Mouse (Mus musculus) heart, embryonic 16.5 days (tissue): ENCODE data around the gene Col3a1. TPM values are rescaled to one million over a fixed set of nuclear protein-coding genes. Genes with fewer than 3 reads are reported as not detected.

Source experiments
- ATAC-seq: fragments of 200-750 bp; cut with Nextera tagmentation; replicated peaks from 2 replicates; pipeline ENCODE4 v1.8.0; 2017; ENCODE audit warnings: moderate number of reproducible peaks; ENCODE audit not compliant: insufficient read depth, low FRiP score; ENCODE audit errors: extremely low read depth
- H3K27ac ChIP-seq: fragments of 300-500 bp; sonication (generic); 2 replicates; pipeline ENCODE4 v1.5.1; 2014; ENCODE audit warnings: mild to moderate bottlenecking, low read length, control low read depth, moderate library complexity
- H3K27me3 ChIP-seq: fragments of 300-500 bp; sonication (generic); 2 replicates; pipeline ENCODE4 v1.6.1; 2014; ENCODE audit warnings: low read length, mixed read lengths; ENCODE audit not compliant: control insufficient read depth, insufficient read depth
- H3K36me3 ChIP-seq: fragments of 300-500 bp; sonication (generic); 2 replicates; pipeline ENCODE4 v1.6.1; 2014; ENCODE audit not compliant: control insufficient read depth, insufficient read depth
- H3K4me1 ChIP-seq: fragments of 300-500 bp; sonication (generic); 2 replicates; pipeline ENCODE4 v1.6.1; 2014; ENCODE audit warnings: low read length, mixed read lengths; ENCODE audit not compliant: control insufficient read depth, insufficient read depth
- H3K4me2 ChIP-seq: fragments of 300-500 bp; sonication (generic); 2 replicates; pipeline ENCODE4 v1.6.1; 2014; ENCODE audit warnings: low read depth, mild to moderate bottlenecking, control low read depth, low read length
- H3K4me3 ChIP-seq: fragments of 300-500 bp; sonication (generic); 2 replicates; pipeline ENCODE4 v1.5.1; 2014; ENCODE audit warnings: mild to moderate bottlenecking, control low read depth, low read length
- H3K9ac ChIP-seq: fragments of 300-500 bp; sonication (generic); 2 replicates; pipeline ENCODE4 v1.6.1; 2014; ENCODE audit warnings: low read length, control low read depth
- H3K9me3 ChIP-seq: fragments of 300-500 bp; sonication (generic); replicated peaks from 2 replicates; pipeline ENCODE4 v1.6.1; 2016; ENCODE audit warnings: low read length; ENCODE audit not compliant: control insufficient read depth
- WGBS: fragments of 180-500 bp; shearing (Covaris S2); extraction: QIAGEN DNeasy Blood & Tissue Kit; methylation state at CpG from one replicate; pipeline ENCODE4 v1.1.7; 2014; 5-methylcytosine and 5-hydroxymethylcytosine counted together
- microRNA-seq: library from miRNA; unstranded; fragments of <30 nt; microRNA quantifications from one replicate; pipeline ENCODE4, GENCODE M21; 2017
- polyA plus RNA-seq: library from polyadenylated mRNA; unstranded; fragments of >200 nt; fragmentation: Nextera tagmentation; extraction: Ambion mirVana; gene quantifications from 2 replicates; pipeline ENCODE4 v1.2.1, GENCODE M21; 2015

The Col3a1 gene
- polyA plus RNA-seq, 1 experiment from 2014 or later = 920 TPM

- Histone ChIP-seq H3K27me3 (no peaks in the 10 kb centered on the region), H3K9ac (no peak overlapping the region), H3K36me3 (no peaks in the 10 kb centered on the region), H3K4me3 (no peak overlapping the region), H3K4me1 (no peaks in the 10 kb centered on the region), H3K9me3 (no peaks in the 10 kb centered on the region), H3K27ac (no peak overlapping the region), H3K4me2 (no peak overlapping the region)
- 88% methylated on average over 2 of the region's 2 CpGs for WGBS
- no peak for ATAC-seq
These were observed 48.3 kb downstream of the Col3a1 start for GRCm38 (mm10) chr1:45359673-45360072.

GRCm38 (mm10) chr1:45363274-45363673 lies 51.9 kb downstream of the Col3a1 start:
- ATAC-seq = no peak
- WGBS = 93% methylated on average over 2 of the region's 2 CpGs
- no peaks in the 10 kb centered on the region for H3K4me1 ChIP-seq

GRCm38 (mm10) chr1:45365427-45365826 lies 54.1 kb downstream of the Col3a1 start:
- Histone ChIP-seq H3K9me3 (no peaks in the 10 kb centered on the region), H3K36me3 (peaks cover 7% of the 10 kb centered on the region; the same call in 1 of the 2 replicates), H3K9ac (no peak overlapping the region), H3K4me3 (no peak overlapping the region), H3K27me3 (no peaks in the 10 kb centered on the region), H3K4me1 (no peaks in the 10 kb centered on the region), H3K27ac (no peak overlapping the region), H3K4me2 (no peak overlapping the region)
- no peak for ATAC-seq
- 59% methylated on average over 1 of the region's 1 CpGs for WGBS

More at GRCm38 (mm10) chr1:45363274-45363673, 51.9 kb downstream of the Col3a1 start:
- H3K36me3 ChIP-seq = peaks cover 7% of the 10 kb centered on the region; the same call in 1 of the 2 replicates
- no peak overlapping the region for H3K27ac ChIP-seq
- no peaks in the 10 kb centered on the region for H3K27me3 ChIP-seq
- no peak overlapping the region for H3K4me3 ChIP-seq
- H3K4me2 ChIP-seq = no peak overlapping the region
- H3K9ac ChIP-seq = no peak overlapping the region
- no peaks in the 10 kb centered on the region for H3K9me3 ChIP-seq

GRCm38 (mm10) chr1:45379992-45380690 lies 68.8 kb downstream of the Col3a1 start:
- no peak overlapping the region for H3K4me3 ChIP-seq
- H3K9ac ChIP-seq = no peak overlapping the region
- no peaks in the 10 kb centered on the region for H3K9me3 ChIP-seq
- no peak; the same call in 1 of the 2 replicates for ATAC-seq
- H3K36me3 ChIP-seq = 0 out of 2 replicates have a peak, but pooled peaks cover 2% of the 10 kb centered on the region
- WGBS = 61% methylated on average over 7 of the region's 7 CpGs
- H3K27me3 ChIP-seq = no peaks in the 10 kb centered on the region
- H3K4me1 ChIP-seq = no peaks in the 10 kb centered on the region
- no peak overlapping the region for H3K27ac ChIP-seq
- no peak overlapping the region for H3K4me2 ChIP-seq

- no peaks in the 10 kb centered on the region for H3K4me1 ChIP-seq
- WGBS = 66% methylated on average over 2 of the region's 2 CpGs
- no peak overlapping the region for H3K4me2 ChIP-seq
- H3K9ac ChIP-seq = no peak overlapping the region
- ATAC-seq = no peak
- no peak overlapping the region for H3K27ac ChIP-seq
- H3K4me3 ChIP-seq = no peak overlapping the region
- no peaks in the 10 kb centered on the region for H3K27me3 ChIP-seq
- no peaks in the 10 kb centered on the region for H3K36me3 ChIP-seq
- no peaks in the 10 kb centered on the region for H3K9me3 ChIP-seq
These were observed 70.5 kb downstream of the Col3a1 start for GRCm38 (mm10) chr1:45381866-45382265.

Small RNA genes lying within 50 kb of the gene (microRNA-seq; reads per million reads assigned to microRNA genes)
- gene Gm47302 = 0.98 reads per million

Other genes starting within 250 kb of the Col3a1 start
- gene Col5a2, start 191.7 kb downstream of the Col3a1 start, polyA plus RNA-seq = 44.7 and 50.3 TPM in 2 replicates